Mouse (Mus musculus) MEL (cell line): ENCODE data around the gene Cd5.

ENCODE experiments used
- CTCF ChIP-seq, 3 experiments: IDR thresholded peaks in 2 of 3; conservative IDR thresholded peaks in 1 of 3; 2 replicates each; pipeline ENCODE4 v1.5.1; 2011 to 2012; ENCODE audit warnings: low read length in 3 of 3, low read depth in 2 of 3, mild to moderate bottlenecking in 2 of 3, improper control_type of control experiment in 1 of 3, inconsistent platforms in 1 of 3, mixed read lengths in 1 of 3, moderate library complexity in 1 of 3; ENCODE audit not compliant: control insufficient read depth in 1 of 3, insufficient read depth in 1 of 3, poor library complexity in 1 of 3, severe bottlenecking in 1 of 3
- POLR2A ChIP-seq, 2 experiments: IDR thresholded peaks; 2 replicates each; pipeline ENCODE4 v1.6.1; 2011 to 2012; ENCODE audit warnings: low read length in 2 of 2, mild to moderate bottlenecking in 2 of 2, control low read depth in 1 of 2, improper control_type of control experiment in 1 of 2, low read depth in 1 of 2, moderate library complexity in 1 of 2; ENCODE audit not compliant: control insufficient read depth in 1 of 2, insufficient read depth in 1 of 2, poor library complexity in 1 of 2

GRCm38 (mm10) chr19:10781641-10782040 lies 42.8 kb upstream of the Cd5 start:
- TF ChIP-seq POLR2A (IDR thresholded peaks at IDR 0.05; ENCODE audit: control insufficient read depth in 1 of 2, insufficient read depth in 1 of 2, low read depth in 1 of 2, low read length in 2 of 2, poor library complexity in 1 of 2) (no peak), CTCF (IDR thresholded peaks at IDR 0.05 in 2 of 3, conservative IDR thresholded peaks at IDR 0.05 in 1 of 3; ENCODE audit: control insufficient read depth in 1 of 3, insufficient read depth in 1 of 3, low read depth in 2 of 3, low read length in 3 of 3, poor library complexity in 1 of 3, severe bottlenecking in 1 of 3) (no peak)
